Mouse (Mus musculus) layer of hippocampus, adult 8-10 months (tissue): ENCODE data around the gene Relb. TPM values are rescaled to one million over a fixed set of nuclear protein-coding genes. Genes with fewer than 3 reads are reported as not detected.

Experiments used
- DNase-seq, 2 experiments: peaks; one replicate each; pipeline ENCODE4 v3.0.0; 2022; ENCODE audit warnings: low spot score in 2 of 2
- total RNA-seq, 4 experiments: library from RNA; stranded (reverse); gene quantifications; 2 replicates each; pipeline ENCODE4 v1.2.4; 2022

The Relb gene
- total RNA-seq, 4 experiments from 2014 or later = 8.3 to 11.2 (median 10.5) TPM

- no peak for DNase-seq
Observed at GRCm38 (mm10) chr7:19557086-19557485, 72.2 kb downstream of the Relb start.

Other genes starting within 250 kb of the Relb start
- gene Ercc2, start 247.4 kb downstream of the Relb start, total RNA-seq = 10 to 100 TPM; 36.0 to 41.5 (median 37.7) TPM
- 1 to 10 TPM; 3.7 to 8.4 (median 6.9) TPM for gene Klc3, start 225.3 kb downstream of the Relb start, total RNA-seq
- 1 to 10 TPM in 1 of 4 experiments, under 1 TPM in 1, not detected in 2; 0.18 to 4.8 TPM for gene Ckm, start 224.7 kb downstream of the Relb start, total RNA-seq
- 100 to 1,000 TPM in 1 of 4 experiments, 10 to 100 TPM in 3; 87.6 to 103 (median 95.0) TPM for gene Mark4, start 170.6 kb downstream of the Relb start, total RNA-seq
- gene Exoc3l2, start 166.1 kb downstream of the Relb start, total RNA-seq = under 1 TPM; 0.08 to 0.41 (median 0.38) TPM
- 1 to 10 TPM; 4.7 to 6.7 (median 5.9) TPM for gene Bloc1s3, start 121.1 kb downstream of the Relb start, total RNA-seq
- 10 to 100 TPM; 17.1 to 25.2 (median 21.6) TPM for gene Trappc6a, start 121.0 kb downstream of the Relb start, total RNA-seq
- under 1 TPM; 0.39 to 0.86 (median 0.77) TPM for gene Nkpd1, start 111.6 kb downstream of the Relb start, total RNA-seq
- 100 to 1,000 TPM in 2 of 4 experiments, 10 to 100 TPM in 2; 97.7 to 120 (median 108) TPM for gene Ppp1r37, start 66.4 kb downstream of the Relb start, total RNA-seq
- 1 to 10 TPM in 2 of 4 experiments, under 1 TPM in 2; 0.90 to 1.3 (median 1.0) TPM for gene Zfp296, start 52.2 kb downstream of the Relb start, total RNA-seq
- gene Gemin7, start 51.8 kb downstream of the Relb start, total RNA-seq = 10 to 100 TPM; 43.4 to 54.4 (median 49.2) TPM
- gene Clasrp, start 25.0 kb downstream of the Relb start, total RNA-seq = 100 to 1,000 TPM in 2 of 4 experiments, 10 to 100 TPM in 2; 96.9 to 109 (median 101) TPM
- 100 to 1,000 TPM; 140 to 150 (median 146) TPM for gene Clptm1, start 35.6 kb upstream of the Relb start, total RNA-seq
- gene Apoc2, start 48.5 kb upstream of the Relb start, total RNA-seq = under 1 TPM in 1 of 4 experiments, not detected in 3; 0.66 TPM
- gene Gm44805, start 52.0 kb upstream of the Relb start, total RNA-seq = not detected
- 1 to 10 TPM in 1 of 4 experiments, not detected in 3; 1.2 TPM for gene Apoc4, start 52.0 kb upstream of the Relb start, total RNA-seq
- 10 to 100 TPM in 1 of 4 experiments, 1 to 10 TPM in 3; 5.3 to 10.7 (median 6.0) TPM for gene Apoc1, start 63.2 kb upstream of the Relb start, total RNA-seq
- 1,000 to 10,000 TPM; 1,861 to 4,366 (median 2,827) TPM for gene Apoe, start 69.8 kb upstream of the Relb start, total RNA-seq
- 100 to 1,000 TPM; 104 to 112 (median 109) TPM for gene Tomm40, start 86.0 kb upstream of the Relb start, total RNA-seq
- 1 to 10 TPM; 5.7 to 8.2 (median 7.0) TPM for gene Nectin2, start 121.0 kb upstream of the Relb start, total RNA-seq
- gene Bcam, start 141.6 kb upstream of the Relb start, total RNA-seq = 10 to 100 TPM; 11.0 to 15.2 (median 13.2) TPM
- not detected for gene Cblc, start 167.4 kb upstream of the Relb start, total RNA-seq
- 10 to 100 TPM in 1 of 4 experiments, 1 to 10 TPM in 1, under 1 TPM in 2; 0.75 to 11.9 (median 2.3) TPM for gene Bcl3, start 193.3 kb upstream of the Relb start, total RNA-seq
- 1 to 10 TPM; 1.5 to 2.6 (median 2.2) TPM for gene Gm19345, start 222.6 kb upstream of the Relb start, total RNA-seq
- gene Ceacam16, start 231.9 kb upstream of the Relb start, total RNA-seq = not detected